Mouse (Mus musculus) heart, adult 2 months (tissue): ENCODE measurements around the gene Phldb1.

Experiments
- CTCF ChIP-seq: fragments of 200-600 bp; IDR thresholded peaks from 2 replicates; pipeline ENCODE4 v1.8.1; 2022; ENCODE audit warnings: antibody characterized with exemption, mild to moderate bottlenecking, moderate library complexity
- POLR2A ChIP-seq: fragments of 200-500 bp; IDR thresholded peaks from 2 replicates; pipeline ENCODE4 v1.6.1; 2011; ENCODE audit warnings: mild to moderate bottlenecking, low read depth, low read length, control low read depth; ENCODE audit not compliant: insufficient read depth

GRCm38 (mm10) chr9:44646366-44646765, 88.6 kb downstream of the Phldb1 start:
- TF ChIP-seq CTCF: no peak
- TF ChIP-seq POLR2A: no peak
